Mouse (Mus musculus) kidney, embryonic 16.5 days (tissue): ENCODE data around the gene Nhlrc2. TPM values are rescaled to one million over a fixed set of nuclear protein-coding genes. Genes with fewer than 3 reads are reported as not detected.
"Not testable (repeated sequence)": the region's sequence is repeated elsewhere in the genome, so short reads cannot be mapped to it uniquely, and the experiment has no call there.

Experiments
- ATAC-seq: fragments of 200-750 bp; cut with Nextera tagmentation; 2 replicates; pipeline ENCODE4 v1.8.0; 2017; ENCODE audit warnings: moderate TSS enrichment; ENCODE audit not compliant: low FRiP score, low TSS enrichment
- H3K27ac ChIP-seq: fragments of 300-500 bp; sonication (generic); 2 replicates; pipeline ENCODE4 v1.5.1; 2014; ENCODE audit warnings: low read length
- H3K27me3 ChIP-seq: fragments of 300-500 bp; sonication (generic); 2 replicates; pipeline ENCODE4 v1.6.1; 2014; ENCODE audit warnings: low read length, control low read depth, mixed read lengths; ENCODE audit not compliant: insufficient read depth
- H3K36me3 ChIP-seq: fragments of 300-500 bp; sonication (generic); 2 replicates; pipeline ENCODE4 v1.6.1; 2014; ENCODE audit warnings: low read length, control low read depth, mixed read lengths; ENCODE audit not compliant: insufficient read depth
- H3K4me1 ChIP-seq: fragments of 300-500 bp; sonication (generic); 2 replicates; pipeline ENCODE4 v1.6.1; 2014; ENCODE audit warnings: low read length, control low read depth, mixed read lengths; ENCODE audit not compliant: insufficient read depth
- H3K4me2 ChIP-seq: fragments of 300-500 bp; sonication (generic); replicated peaks from 2 replicates; pipeline ENCODE4 v1.6.1; 2014; ENCODE audit warnings: low read depth, low read length
- H3K4me3 ChIP-seq: fragments of 300-500 bp; sonication (generic); 2 replicates; pipeline ENCODE4 v1.5.1; 2014; ENCODE audit warnings: mild to moderate bottlenecking, low read length
- H3K9ac ChIP-seq: fragments of 300-500 bp; sonication (generic); replicated peaks from 2 replicates; pipeline ENCODE4 v1.6.1; 2014; ENCODE audit warnings: low read length
- H3K9me3 ChIP-seq: fragments of 300-500 bp; sonication (generic); 2 replicates; pipeline ENCODE4 v1.6.1; 2016; ENCODE audit warnings: low read length, control low read depth
- WGBS: fragments of 180-500 bp; shearing (Covaris S2); extraction: QIAGEN DNeasy Blood & Tissue Kit; methylation state at CpG from one replicate; pipeline ENCODE4 v1.1.7; 2014; 5-methylcytosine and 5-hydroxymethylcytosine counted together
- polyA plus RNA-seq: library from polyadenylated mRNA; unstranded; fragments of >200 nt; fragmentation: Nextera tagmentation; extraction: Ambion mirVana; gene quantifications from 2 replicates; pipeline ENCODE4 v1.2.1, GENCODE M21; 2015

Nhlrc2 gene
- 16.0 and 16.1 TPM in 2 replicates for polyA plus RNA-seq

DNA sequence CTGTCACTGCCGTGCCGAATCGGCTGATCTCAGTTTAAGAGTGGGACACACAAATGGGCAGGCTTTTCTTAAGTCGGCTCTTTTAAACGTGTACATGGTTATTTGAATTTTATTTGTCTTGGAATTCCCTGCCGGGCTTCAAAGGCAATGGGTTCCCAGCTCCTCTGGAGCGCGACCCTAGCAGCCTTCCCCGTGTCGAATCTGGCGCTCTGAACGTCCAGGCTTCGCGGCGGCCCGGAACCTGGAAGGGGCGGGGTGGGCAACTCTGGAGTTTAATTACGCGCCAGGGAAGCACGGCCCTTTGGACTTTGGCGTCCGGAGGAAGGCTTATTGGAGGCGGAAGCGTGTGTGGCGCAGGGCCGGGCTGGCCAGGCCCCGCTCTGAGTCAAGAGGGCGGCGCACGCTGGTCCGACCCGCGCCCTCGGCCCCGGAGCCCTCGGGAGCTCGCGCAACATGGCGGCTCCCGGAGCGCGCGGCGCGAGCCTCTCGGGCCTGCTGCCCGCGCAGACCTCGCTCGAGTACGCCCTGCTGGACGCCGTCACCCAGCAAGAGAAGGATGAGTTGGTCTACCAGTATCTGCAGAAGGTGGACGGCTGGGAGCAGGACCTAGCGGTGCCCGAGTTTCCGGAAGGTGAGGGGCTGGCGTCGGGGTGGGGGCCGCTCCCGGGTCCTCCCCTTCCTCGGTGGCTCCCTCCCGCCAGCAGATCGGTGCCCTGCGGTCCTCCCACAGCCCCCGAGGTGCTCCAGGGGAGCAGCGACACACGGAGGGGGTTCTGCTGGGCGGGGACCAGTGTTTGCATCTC lies at the start of gene Nhlrc2:
TSS of gene Nhlrc2 (plus strand) at position 32 of the 803 bp plus-strand sequence.
- Histone ChIP-seq H3K4me1 (peaks cover 13% of the 10 kb centered on the region), H3K36me3 (peaks cover 26% of the 10 kb centered on the region), H3K9ac (peak within 1 kb of the TSS; percentile 92), H3K4me2 (peak within 1 kb of the TSS; percentile 59), H3K9me3 (no peaks in the 10 kb centered on the region), H3K4me3 (peak within 1 kb of the TSS; percentile 81), H3K27ac (peak within 1 kb of the TSS; percentile 98), H3K27me3 (no peaks in the 10 kb centered on the region)
- under 1% methylated on average over 67 of the region's 69 CpGs for WGBS
- peak; percentile 95 for ATAC-seq

- not testable (repeated sequence) for H3K9me3 ChIP-seq, H3K9ac ChIP-seq, H3K36me3 ChIP-seq, ATAC-seq, H3K4me2 ChIP-seq, H3K27ac ChIP-seq, H3K27me3 ChIP-seq, H3K4me3 ChIP-seq, H3K4me1 ChIP-seq
- no CpG with 5 or more reads among the region's 5 CpGs for WGBS
These were observed 45.0 kb upstream of the Nhlrc2 start for GRCm38 (mm10) chr19:56503069-56503468.

DNA sequence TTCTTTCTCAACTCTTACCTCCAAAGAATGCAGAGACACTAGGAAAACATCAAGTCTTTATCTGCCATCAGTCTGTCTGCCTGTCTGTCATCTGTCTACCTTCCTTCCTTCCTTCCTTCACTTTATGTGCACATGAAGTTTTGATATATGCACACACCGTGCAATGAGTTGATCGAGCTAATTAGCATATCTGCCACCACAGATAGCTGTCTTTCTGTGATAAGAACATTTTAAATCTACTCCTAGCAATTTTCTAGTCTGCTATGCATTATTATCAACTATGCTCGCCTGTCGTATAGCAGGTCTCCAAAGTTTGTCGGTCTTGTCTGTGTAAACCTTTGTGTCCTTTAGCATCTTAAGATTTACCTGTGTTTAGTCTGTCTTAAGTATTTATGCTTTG lies 44.5 kb upstream of the Nhlrc2 start:
- H3K4me2 ChIP-seq, H3K27me3 ChIP-seq, H3K36me3 ChIP-seq, H3K4me3 ChIP-seq, H3K9me3 ChIP-seq, H3K27ac ChIP-seq, ATAC-seq, H3K9ac ChIP-seq, H3K4me1 ChIP-seq: not testable (repeated sequence)
- no CpG with 5 or more reads among the region's 5 CpGs for WGBS

DNA sequence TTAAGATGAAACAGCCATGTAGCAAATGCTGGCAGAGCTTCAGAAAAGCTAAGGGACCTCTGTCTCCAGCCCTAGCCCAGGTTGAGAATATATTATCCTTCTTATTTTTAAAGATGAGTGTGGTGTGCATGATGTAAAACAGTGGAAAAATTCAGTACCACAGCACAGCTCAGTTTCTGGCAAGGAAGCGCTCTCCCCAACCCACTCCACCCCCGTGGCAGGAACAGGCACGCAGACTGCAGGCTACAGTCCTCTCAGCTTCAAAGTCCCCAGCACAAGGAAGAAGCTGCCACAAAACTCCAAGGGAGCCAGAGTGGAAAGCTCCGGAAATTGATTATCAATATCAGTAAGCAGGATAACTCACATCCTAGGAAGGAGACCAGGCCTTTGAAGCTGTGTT lies 36.9 kb upstream of the Nhlrc2 start:
- not testable (repeated sequence) for H3K9ac ChIP-seq, ATAC-seq, H3K4me2 ChIP-seq, H3K36me3 ChIP-seq, H3K9me3 ChIP-seq, H3K4me3 ChIP-seq, H3K4me1 ChIP-seq, H3K27me3 ChIP-seq, H3K27ac ChIP-seq
- WGBS: no CpG with 5 or more reads among the region's 4 CpGs

- H3K4me2 ChIP-seq, H3K27ac ChIP-seq, H3K9ac ChIP-seq, H3K4me3 ChIP-seq, H3K9me3 ChIP-seq, H3K36me3 ChIP-seq, ATAC-seq, H3K27me3 ChIP-seq, H3K4me1 ChIP-seq: not testable (repeated sequence)
- no CpG with 5 or more reads among the region's 2 CpGs for WGBS
These were observed 34.5 kb upstream of the Nhlrc2 start for GRCm38 (mm10) chr19:56513527-56513926.

DNA sequence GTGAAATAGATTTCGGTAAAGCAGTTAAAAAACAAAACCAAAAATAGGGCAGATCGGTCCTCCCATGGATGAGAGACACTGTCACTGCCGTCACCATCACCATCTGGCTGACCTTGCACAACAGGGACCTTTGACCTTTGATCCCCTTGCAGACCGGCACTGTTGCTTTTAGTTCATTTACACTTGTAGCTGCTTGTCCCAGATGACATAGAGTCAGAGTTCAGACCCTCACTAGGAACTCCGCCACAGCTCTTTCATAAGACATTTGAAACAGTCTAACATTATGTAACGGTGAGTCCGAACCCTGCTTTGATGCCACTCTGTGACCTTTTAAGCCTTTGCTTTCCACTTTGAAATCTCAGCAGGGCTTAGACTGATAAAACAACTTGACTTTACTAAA lies 28.7 kb upstream of the Nhlrc2 start:
- no CpG with 5 or more reads among the region's 7 CpGs for WGBS
- not testable (repeated sequence) for ATAC-seq, H3K27ac ChIP-seq, H3K4me2 ChIP-seq, H3K27me3 ChIP-seq, H3K9ac ChIP-seq, H3K4me1 ChIP-seq, H3K36me3 ChIP-seq, H3K4me3 ChIP-seq, H3K9me3 ChIP-seq

DNA sequence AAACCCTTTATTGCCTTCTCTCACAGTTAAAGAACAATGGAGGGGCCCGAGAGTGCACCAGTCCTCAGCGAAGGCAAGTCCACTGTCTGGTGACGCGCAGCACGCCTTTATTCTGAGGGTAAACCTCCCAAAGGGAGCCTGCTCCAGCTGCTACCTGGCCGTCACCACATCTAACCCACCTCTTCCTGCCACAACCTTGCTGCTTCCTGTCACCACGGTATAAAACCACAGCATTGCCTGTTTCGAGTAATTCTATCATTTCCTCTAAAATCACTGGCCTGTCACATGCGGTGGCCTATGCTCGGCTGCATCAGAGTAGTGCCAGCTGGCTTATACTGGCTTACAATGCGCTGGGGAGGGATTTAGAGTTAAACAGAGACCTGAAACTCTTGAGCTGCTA lies 17.5 kb upstream of the Nhlrc2 start:
- WGBS: no CpG with 5 or more reads among the region's 11 CpGs
- not testable (repeated sequence) for H3K36me3 ChIP-seq, H3K4me2 ChIP-seq, H3K27me3 ChIP-seq, H3K4me1 ChIP-seq, H3K4me3 ChIP-seq, ATAC-seq, H3K9ac ChIP-seq, H3K27ac ChIP-seq, H3K9me3 ChIP-seq

DNA sequence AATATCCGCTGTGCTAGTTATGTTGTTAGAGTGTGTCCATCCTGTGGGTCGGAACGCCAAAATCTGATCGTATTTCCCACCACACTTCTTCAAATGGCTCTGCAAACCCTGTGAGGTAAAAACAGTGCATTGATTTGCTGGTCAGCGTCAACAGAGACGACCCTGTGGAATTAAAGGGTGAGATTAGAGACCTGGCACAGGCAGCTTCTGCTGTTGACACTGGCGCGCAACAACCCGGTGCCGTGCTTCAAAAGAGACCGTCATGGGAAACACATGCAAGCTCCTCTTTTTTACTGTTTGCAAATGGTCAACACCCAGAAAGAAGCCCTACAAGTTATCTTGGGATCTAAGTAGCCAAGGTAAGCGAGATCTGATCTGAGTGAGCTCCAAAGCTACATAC lies 16.8 kb upstream of the Nhlrc2 start:
- no peak for ATAC-seq
- no peak overlapping the region for H3K27ac ChIP-seq
- no peak overlapping the region for H3K4me3 ChIP-seq
- no peak overlapping the region for H3K9ac ChIP-seq
- H3K4me1 ChIP-seq: no peaks in the 10 kb centered on the region
- H3K27me3 ChIP-seq: no peaks in the 10 kb centered on the region
- no peak overlapping the region for H3K4me2 ChIP-seq
- WGBS: 89% methylated on average over 12 of the region's 12 CpGs
- no peaks in the 10 kb centered on the region for H3K9me3 ChIP-seq
- H3K36me3 ChIP-seq: peaks cover 15% of the 10 kb centered on the region; the same call in 1 of the 2 replicates

GRCm38 (mm10) chr19:56533291-56534071 lies 14.6 kb upstream of the Nhlrc2 start:
- Histone ChIP-seq H3K27me3 (no peaks in the 10 kb centered on the region), H3K9me3 (no peaks in the 10 kb centered on the region), H3K36me3 (peaks cover 19% of the 10 kb centered on the region; the same call in 1 of the 2 replicates), H3K4me1 (no peaks in the 10 kb centered on the region), H3K27ac (no peak overlapping the region), H3K4me3 (no peak overlapping the region), H3K4me2 (no peak overlapping the region), H3K9ac (no peak overlapping the region)
- WGBS: 85% methylated on average over 14 of the region's 14 CpGs
- no peak for ATAC-seq

DNA sequence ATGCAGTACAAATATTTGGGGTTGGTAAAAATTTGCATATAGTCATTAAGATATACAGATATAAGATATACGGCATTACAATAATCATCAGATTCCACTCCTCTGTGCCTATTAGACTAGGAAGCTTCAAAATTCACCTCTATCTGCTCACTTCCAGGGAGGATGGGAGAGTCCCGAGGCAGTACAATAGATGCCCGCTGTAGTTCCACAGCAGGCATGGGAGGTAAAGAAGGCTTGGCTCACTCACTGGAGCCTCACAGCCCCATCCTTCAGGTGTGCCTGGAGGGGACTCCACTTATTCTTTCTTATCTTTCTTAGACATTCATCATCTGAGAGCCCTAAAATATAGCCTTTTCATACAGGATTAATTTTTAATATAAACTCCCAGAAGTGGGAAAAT lies 13.7 kb upstream of the Nhlrc2 start:
- peaks cover 19% of the 10 kb centered on the region; the same call in 1 of the 2 replicates for H3K36me3 ChIP-seq
- no peaks in the 10 kb centered on the region for H3K9me3 ChIP-seq
- H3K4me2 ChIP-seq: no peak overlapping the region
- H3K4me1 ChIP-seq: no peaks in the 10 kb centered on the region
- WGBS: 84% methylated on average over 3 of the region's 3 CpGs
- no peak overlapping the region for H3K9ac ChIP-seq
- H3K27ac ChIP-seq: no peak overlapping the region
- no peaks in the 10 kb centered on the region for H3K27me3 ChIP-seq
- H3K4me3 ChIP-seq: no peak overlapping the region
- no peak for ATAC-seq
